Mouse (Mus musculus) 3T3-L1 (cell line): ENCODE measurements around the gene Galt.
"Not testable (repeated sequence)": the region's sequence is repeated elsewhere in the genome, so short reads cannot be mapped to it uniquely, and the experiment has no call there.

Source experiments
- DNase-seq: peaks from one replicate; pipeline ENCODE4 v3.0.0-alpha.2; 2015; ENCODE audit warnings: low read depth, low spot score

Galt gene

GRCm38 (mm10) chr4:41775840-41776239 lies 20.8 kb downstream of the Galt start:
- DNase-seq = not testable (repeated sequence)

- not testable (repeated sequence) for DNase-seq
Observed at GRCm38 (mm10) chr4:41781271-41781670, 26.2 kb downstream of the Galt start.

GRCm38 (mm10) chr4:41781748-41782485 lies 26.9 kb downstream of the Galt start:
- DNase-seq = not testable (repeated sequence)

GRCm38 (mm10) chr4:41782711-41783110 lies 27.7 kb downstream of the Galt start:
- not testable (repeated sequence) for DNase-seq

GRCm38 (mm10) chr4:41783197-41783596 lies 28.2 kb downstream of the Galt start:
- not testable (repeated sequence) for DNase-seq
